Mouse (Mus musculus): ENCODE measurements around the gene Klc2. TPM values are rescaled to one million over a fixed set of nuclear protein-coding genes. Genes with fewer than 3 reads are reported as not detected.

Gene Klc2
- total RNA-seq, 2 experiments from 2014 or later = 38.8 to 42.8 TPM

DNA sequence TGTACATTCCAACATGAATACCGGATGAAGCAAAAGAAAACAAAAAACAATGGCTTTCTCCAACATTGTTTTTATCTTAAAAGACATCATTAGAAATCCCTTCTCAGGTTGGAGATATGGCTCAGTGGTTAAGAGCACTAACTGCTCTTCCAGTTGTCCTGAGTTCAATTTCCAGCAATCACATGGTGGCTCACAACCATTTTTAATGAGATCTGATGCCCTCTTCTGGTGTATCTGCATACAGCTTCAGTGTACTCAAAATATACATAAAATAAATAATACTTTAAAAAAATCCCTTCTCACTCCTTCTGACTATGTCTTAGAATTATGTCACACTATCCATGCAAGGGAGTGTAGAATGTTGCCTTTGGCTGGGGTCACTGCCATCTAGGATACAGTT lies 39.1 kb downstream of the Klc2 start:
- DNase-seq = no peak
- intact Hi-C loops (cut with DNase I) = no loop called here

DNA sequence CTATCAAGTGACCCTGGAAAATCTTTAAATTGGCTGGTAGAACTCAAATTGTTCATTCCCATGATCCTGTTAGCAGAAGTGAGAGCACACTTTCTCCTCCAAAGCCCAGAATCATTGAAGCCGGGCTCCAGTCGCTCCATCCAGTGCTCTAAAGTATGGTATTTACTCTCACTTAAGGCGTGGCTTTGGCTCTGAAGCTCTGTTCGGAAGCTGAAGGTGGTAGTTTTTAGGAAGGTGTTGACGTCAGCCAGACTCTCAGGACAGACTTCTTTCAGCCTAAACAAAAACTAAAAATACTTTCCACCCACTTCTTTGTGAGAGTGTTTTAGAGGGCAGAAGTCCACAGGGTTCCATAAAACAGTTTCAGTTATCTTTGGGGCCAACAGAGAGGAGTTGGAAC lies 44.8 kb downstream of the Klc2 start:
- no peak for DNase-seq
- intact Hi-C loops (cut with DNase I) = loop anchor here (1.0 kb wide), 2 partner anchors 17 to 58 kb away; no protein-coding TSS in a partner anchor

DNA sequence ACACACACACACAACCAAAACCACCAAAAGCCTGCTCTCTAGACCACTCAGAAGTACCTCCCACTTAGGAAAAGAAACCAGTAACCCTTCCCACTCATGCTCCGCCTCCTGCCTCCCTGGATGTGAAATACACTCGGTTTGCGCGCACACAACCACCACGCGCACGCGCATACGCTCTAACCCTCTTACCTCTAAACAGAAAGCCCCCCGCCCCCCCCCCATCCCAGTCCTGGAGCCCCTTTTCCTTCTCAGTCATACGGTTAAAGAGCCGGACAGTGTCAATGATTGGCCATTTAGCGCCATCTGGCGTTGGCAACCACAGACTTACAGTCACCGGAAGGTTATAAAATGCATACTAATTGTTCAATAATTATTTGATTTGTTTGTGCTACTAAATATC lies 45.3 kb downstream of the Klc2 start:
- DNase-seq = peak; percentile 67 to 80
- intact Hi-C loops (cut with DNase I) = loop anchor here (1.0 kb wide), 2 partner anchors 17 to 58 kb away; no protein-coding TSS in a partner anchor

DNA sequence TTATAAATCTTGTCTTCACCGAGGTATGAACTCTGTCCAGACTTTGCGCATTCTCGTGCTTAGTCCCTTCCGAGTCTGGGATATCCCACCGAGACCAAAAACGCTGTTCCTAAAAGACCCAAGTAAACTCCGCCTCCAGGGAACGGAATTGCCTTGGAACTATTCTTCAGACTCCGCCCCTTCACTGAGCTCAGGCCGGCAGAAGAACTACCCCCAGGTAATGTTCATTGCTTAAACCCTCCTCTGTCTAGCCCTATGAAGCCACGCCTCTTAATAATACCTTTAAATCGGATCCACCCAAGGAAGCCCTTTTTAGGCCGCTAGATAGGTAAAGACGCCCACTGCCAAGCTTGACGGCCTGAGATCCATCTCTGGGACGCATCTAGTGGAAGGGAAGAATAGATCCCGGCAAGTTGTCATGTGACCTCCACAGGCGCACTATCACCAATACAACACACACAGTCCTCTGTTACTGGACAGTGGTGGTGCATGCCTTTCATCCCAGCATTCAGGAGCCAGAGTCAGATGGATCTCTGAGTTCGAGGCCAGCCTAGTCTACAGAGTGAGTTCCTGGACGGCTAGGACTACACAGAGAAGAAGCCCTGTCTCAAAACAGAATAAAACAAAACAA lies 45.9 kb downstream of the Klc2 start:
- intact Hi-C loops (cut with DNase I) = loop anchor here (1.0 kb wide), 2 partner anchors 16 to 57 kb away; no protein-coding TSS in a partner anchor
- DNase-seq = peak in 1 of 2 experiments; percentile 46

DNA sequence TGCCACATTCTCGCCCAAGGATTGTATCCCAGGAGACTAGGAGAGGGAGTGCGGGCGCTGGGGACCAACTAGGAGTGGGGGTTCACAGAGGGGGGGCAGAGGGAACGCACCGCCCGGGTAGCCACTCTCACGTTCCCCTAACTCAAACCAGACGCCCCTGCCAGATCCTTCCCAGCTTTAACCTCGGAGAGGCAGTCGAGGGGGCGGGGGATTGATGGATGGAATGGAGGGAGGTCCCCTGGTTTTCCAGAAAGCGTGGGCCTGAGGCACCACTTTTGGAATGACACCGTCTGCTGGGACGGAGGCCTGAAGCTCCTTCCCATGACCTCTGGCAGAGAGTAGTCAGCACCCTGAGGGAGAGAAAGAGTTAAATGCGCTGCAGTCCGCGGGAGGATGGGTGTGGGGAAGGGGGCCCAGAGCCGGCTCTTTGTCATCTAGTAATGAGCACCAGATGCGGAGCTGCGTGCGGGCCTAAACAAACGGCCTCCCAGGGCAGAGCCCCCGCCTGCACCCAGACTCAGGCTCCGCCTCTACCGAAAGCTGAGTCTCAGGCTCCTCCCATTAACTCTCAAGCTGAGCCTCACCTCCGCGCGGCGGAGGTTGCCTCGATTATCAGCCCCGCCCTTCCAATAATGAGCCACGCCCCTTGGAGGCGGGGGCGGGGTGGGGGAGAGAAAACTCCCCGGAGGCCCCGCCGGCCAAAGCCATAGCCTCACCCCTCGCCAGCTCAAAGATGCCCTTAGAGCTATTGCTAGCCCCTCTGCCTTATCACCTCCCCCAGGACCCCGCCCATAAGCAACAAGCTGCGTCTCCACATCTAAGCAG lies 46.6 kb downstream of the Klc2 start:
- intact Hi-C loops (cut with DNase I) = no loop called here
- DNase-seq = peak; percentile 77 to 79

DNA sequence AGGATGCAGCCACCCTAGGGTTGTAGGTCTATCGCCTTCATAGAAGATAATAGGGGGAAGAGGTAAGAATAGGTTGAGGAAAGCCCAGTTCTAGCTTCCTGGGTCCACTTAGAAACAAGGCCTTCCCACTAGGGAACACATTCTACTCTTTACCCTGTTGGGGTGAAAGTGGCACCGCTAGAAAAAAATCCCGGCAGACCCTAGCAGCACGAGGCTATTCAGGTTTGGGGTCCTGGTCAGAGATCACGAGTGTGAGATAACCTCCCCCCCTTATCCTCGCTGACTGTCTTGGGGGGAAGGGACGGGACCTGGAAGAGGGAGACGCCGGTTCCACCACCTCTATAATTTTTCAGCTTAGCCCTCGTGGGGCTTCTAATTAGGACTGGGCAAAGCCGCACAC lies 47.3 kb downstream of the Klc2 start:
- no peak for DNase-seq
- intact Hi-C loops (cut with DNase I) = no loop called here

DNA sequence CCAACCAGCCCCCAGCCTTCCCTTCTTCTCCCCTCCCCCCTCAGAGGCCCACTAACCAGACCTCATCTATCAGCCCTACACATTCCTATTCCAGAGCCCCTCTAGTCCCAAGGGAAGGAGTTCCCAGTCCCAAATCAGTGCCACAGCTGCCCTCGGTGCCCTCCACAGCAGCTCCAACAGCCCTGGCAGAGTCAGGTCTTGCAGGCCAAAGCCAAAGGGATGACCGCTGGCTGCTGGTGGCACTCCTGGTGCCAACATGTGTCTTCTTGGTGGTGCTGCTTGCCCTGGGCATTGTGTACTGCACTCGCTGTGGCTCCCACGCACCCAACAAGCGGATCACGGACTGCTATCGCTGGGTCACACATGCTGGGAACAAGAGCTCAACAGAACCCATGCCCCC lies 48.4 kb downstream of the Klc2 start:
- DNase-seq = no peak
- intact Hi-C loops (cut with DNase I) = no loop called here

DNA sequence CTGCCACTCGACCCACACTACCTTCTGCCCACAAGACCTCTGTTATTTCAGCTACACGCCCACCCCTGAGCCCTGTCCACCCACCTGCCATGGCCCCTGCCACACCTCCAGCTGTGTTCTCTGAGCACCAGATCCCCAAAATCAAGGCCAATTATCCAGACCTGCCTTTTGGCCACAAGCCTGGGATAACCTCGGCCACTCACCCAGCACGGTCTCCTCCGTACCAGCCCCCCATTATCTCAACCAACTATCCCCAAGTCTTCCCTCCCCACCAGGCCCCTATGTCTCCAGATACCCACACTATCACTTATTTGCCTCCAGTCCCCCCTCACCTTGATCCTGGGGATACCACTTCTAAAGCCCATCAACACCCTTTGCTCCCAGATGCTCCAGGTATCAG lies 48.9 kb downstream of the Klc2 start:
- DNase-seq = no peak
- intact Hi-C loops (cut with DNase I) = no loop called here

DNA sequence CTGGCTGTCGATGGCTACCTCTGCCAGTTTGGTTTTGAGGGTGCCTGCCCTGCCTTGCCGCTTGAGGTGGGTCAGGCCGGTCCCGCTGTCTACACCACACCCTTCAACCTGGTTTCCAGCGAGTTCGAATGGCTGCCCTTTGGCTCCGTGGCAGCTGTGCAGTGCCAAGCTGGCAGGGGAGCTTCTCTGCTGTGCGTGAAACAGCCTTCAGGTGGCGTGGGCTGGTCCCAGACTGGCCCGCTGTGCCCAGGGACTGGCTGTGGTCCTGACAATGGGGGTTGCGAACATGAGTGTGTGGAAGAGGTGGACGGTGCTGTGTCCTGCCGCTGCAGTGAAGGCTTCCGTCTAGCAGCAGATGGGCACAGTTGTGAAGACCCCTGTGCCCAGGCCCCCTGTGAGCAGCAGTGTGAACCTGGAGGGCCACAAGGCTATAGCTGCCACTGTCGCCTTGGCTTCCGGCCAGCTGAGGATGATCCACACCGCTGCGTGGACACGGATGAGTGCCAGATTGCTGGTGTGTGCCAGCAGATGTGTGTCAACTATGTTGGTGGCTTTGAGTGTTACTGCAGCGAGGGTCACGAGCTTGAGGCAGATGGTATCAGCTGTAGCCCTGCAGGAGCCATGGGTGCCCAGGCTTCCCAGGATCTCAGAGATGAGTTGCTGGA lies 49.7 kb downstream of the Klc2 start:
- DNase-seq = peak; percentile 14 to 44
- intact Hi-C loops (cut with DNase I) = no loop called here

DNA sequence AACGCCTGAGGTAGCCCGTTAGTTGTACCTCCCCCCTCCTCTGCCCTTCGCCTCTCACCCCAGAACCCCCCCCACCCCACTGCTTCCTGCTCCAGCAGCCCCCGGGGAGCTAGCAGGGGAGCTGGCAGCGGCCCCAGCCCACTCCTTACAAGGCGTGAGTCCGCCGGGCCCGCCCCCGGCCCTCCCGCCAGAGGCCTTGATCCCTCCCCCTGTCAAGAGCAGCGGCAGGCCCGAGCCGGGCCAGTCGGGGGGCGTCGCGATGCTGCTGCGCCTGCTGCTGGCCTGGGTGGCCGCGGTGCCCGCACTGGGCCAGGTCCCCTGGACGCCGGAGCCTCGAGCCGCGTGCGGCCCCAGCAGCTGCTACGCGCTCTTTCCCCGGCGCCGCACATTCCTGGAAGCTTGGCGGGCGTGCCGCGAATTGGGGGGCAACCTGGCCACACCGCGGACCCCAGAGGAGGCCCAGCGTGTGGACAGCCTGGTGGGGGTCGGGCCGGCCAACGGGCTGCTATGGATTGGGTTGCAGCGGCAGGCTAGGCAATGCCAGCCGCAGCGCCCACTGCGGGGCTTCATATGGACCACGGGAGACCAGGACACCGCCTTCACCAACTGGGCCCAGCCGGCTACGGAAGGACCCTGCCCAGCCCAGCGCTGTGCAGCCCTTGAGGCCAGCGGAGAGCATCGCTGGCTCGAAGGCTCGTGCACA lies 50.3 kb downstream of the Klc2 start, which contains the start of gene Cd248:
TSS of gene Cd248 (plus strand) at position 212 of the 703 bp plus-strand sequence.
- intact Hi-C loops (cut with DNase I) = no loop called here
- peak; percentile 81 to 84 for DNase-seq

DNA sequence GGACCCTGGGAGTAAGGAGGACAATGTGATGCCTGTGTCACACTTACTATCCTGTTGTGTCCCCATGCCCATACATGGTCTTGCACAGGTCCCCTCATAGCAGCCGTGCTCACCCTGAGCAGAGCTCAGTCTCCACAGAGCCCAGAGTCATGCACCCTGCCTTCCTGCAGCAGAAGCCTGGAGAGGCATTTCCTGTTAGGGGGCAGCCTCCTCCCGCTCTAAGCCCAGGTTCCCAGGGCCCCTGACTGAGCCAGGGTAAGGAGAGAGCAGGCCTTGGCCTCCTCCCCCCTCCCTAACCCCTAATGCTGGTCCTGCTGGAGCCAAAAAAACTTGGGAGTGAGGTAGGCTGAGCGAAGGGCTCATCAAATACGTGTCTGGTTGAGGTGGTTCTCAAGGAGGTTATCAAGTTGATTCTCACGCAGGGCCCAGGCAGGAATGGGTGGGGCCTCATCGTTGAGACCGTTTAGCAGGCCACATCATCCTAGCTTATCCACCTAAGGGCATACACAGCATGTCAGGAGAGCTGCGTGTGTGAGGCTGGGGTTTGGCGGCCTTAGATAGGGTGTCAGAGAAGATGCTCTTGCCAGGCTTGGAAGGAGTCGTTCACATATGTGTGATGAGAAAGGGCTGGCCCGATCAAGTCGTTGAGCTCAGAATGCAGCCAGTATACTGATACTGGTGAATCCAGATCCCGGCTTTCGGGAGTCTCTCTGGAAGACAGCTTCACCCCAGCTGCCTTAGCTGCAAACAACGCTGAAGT lies 51.1 kb downstream of the Klc2 start:
- DNase-seq = peak; percentile 56 to 63

DNA sequence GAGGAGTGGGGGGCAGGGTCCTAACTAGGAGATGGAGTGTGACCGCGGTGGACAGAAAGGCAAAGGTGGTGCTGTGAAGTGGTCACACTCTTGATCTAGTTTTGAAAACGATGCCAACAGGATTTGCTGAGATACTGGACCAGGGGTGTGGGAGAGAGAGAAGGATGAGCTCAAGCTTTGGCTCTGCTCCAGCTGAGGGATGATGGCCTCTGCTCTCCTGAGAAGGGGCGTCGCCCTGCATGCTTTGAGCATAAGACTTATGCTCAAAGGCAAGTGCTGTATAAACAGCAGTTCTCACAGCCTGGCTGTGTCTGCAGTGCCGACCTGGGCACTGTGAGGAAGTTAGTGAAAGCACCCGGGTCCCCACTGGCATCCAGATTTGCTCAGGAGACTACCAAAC lies 53.3 kb downstream of the Klc2 start:
- intact Hi-C loops (cut with DNase I) = no loop called here
- peak; percentile 57 to 61 for DNase-seq

More for the DNA sequence above, 51.1 kb downstream of the Klc2 start:
- intact Hi-C loops (cut with DNase I) = no loop called here

DNA sequence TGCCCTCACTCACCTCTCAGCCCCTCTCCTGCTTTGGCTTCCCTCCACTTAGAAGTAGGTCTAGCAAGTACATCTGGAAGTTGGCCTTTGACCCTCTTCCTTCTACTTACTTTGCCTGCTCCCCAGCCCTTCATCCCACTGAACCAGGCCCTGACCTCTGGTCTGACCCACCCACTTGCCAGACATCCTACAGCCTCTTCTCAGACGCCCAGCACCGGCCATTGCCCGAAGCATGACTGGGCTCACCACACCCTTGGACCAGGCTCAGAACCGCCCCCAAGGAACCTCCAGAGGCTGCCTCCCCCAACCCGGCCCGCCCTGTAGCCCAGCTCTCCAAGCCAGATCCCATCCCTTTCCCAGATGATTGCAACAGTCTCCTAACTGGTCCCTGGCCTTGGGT lies 55.9 kb downstream of the Klc2 start:
- intact Hi-C loops (cut with DNase I) = no loop called here
- DNase-seq = peak; percentile 44 to 57

DNA sequence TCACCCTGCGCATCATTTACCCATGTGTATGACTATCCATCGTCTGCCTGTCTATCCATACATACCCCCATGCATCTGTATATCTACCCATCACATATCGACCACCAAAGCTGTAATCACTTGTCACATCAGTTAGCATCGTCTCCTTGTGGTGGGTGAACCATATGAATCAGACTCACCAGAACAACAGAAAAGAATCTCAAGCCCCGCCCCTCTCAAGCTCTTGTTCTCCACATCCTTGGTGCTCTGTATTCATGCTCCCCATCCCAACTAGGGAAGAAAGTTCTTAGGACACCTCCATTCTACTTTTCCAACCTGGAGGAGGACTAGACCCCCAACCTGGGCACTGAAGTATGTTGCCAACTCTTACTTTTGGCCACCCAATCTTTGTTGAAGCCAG lies 56.3 kb downstream of the Klc2 start:
- no peak for DNase-seq
- intact Hi-C loops (cut with DNase I) = no loop called here

DNA sequence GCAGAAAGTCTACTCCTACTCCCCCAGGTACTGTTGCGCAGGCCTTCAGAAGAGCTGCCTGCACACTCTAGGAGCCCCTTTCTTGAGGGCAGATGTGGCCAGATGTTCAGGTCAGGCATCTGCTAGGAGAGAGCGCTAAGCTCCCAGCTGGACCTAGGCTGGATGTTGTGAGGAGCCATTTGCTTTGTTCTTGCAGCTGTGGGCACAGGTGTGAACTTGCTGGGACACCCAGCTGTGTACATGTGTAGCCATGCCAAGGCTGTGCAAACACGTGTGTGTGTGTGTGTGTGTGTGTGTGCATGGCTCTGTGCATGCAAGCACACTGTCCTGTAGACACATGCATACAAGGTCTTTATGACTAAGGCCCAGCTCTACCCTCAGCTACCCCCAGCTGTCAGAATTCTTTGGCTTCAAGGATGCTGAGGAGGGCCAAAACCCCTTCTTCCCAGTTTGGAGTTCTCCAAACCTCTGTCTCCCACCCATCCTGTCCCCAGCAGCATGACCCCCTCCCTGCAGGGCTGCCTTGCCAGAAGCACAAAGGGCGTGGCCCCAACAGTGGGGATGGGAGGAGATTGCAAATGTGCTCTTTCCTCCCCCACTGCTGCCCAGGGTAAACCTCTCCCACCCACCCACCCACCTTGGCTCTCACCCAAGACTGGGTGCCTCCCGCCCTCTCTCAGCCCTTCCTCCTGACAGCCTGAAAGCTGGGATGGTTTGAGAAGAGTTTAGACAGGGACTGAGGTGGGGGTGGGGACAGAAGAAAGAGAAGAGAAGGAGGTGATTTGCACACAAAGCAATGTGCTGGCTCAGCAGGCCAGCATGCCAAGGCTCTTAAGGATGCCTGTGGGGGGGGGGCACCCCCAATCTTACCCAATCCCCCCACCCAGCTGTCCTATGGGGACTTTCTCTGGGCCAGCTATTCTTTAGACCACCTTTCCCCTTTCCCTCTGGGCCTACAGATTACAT lies 57.7 kb downstream of the Klc2 start:
- intact Hi-C loops (cut with DNase I) = no loop called here
- peak; percentile 65 to 70 for DNase-seq

DNA sequence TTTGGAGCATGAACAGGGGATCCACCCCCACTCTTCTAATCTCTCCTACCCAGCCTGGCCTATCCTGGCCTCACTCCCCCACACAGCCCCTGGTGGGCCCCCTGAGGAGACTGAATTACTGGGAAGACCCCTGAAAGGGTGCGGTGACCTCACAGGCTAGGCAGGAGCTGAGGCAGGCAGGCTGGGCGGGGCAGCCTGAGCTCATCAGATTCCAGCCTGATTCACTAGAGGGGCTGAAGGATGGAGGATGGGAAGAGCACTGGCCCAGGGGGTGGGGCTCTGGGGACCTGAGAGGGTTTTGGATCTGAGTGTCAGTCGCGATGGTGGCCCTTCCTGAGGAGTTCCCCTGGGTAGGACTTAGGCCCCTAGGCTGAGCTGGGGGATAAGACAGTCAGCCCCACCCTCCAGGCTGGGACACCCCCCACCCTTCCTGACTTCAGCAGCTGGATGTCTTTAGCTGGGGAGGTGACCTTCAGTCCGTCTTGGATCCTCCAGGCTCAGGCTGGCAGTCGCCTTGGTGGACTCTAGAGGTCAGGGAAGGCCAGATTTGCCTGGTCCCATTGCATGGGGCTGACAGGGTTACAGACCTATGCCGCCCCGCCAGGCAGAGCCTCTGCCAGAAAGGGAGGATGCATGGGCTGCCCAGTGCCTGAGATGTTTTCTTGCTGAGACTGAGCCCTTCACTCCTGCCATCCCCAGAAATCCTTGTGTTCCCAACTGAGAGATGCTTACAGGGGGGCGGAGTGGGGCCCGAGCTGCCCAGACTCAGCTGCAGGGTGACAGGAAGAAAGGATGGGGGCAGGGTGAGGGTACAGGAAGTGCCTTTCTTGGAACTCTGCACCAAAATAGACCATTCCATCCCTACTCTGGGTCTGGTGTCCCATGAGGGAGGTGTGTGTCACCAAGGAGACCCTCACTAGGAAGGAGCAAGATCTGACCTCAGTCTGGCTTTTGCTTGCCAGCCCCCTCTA lies 59.3 kb downstream of the Klc2 start:
- peak; percentile 48 to 58 for DNase-seq

DNA sequence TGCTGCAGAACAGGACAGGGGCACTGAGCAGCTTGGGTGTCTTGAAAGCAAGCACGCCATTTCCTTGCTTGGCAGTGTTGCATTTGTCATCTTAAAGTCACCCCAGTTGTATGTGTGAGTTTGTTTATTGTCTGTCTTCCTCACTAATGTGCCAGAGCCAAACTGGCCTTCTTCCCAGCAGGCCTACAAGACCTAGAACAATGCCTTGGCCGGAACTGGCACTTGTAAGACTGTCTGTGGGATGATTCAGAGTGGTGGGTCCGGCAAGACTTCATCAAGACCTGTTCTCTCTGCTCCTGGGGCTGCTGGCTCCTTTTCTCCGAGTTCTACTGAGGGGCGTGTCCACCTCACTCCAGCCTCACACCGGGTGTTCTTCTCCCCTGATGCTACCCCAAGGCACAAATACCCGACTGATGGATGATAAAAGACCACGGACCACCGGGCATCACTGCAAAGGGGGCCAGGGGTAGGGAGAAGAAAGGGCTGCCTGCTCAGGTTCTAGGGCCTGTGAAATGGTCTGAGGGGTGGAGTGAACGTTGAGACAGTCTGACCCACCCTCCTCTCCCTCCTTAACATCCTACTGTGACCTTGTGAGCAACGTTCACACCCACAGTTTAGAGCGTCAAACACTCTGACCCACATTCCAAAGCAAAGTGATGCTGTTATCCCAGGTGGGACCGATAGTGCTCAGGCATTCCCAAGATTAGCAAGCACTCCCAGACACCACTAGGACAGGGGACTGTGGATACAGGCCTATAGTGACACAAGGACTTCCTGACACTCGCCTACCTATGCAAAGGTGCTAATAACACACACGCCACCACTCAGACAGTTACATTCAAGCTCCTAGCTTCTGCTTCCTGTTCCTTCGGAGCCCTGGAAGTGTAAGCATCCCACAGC lies 60.2 kb downstream of the Klc2 start:
- no peak for DNase-seq
- intact Hi-C loops (cut with DNase I) = no loop called here

More for the DNA sequence above, 59.3 kb downstream of the Klc2 start:
- intact Hi-C loops (cut with DNase I) = no loop called here

All from heart, postnatal 10 days (tissue).